Mouse (Mus musculus) hindbrain, postnatal 0 days (tissue): ENCODE data around the gene Ephb2. TPM values are rescaled to one million over a fixed set of nuclear protein-coding genes. Genes with fewer than 3 reads are reported as not detected.

Experiments used
- ATAC-seq: fragments of 200-750 bp; cut with Nextera tagmentation; 2 replicates; pipeline ENCODE4 v1.8.0; 2017; ENCODE audit warnings: mild to moderate bottlenecking, moderate TSS enrichment, moderate library complexity
- DNase-seq: peaks from one replicate; pipeline ENCODE4 v3.0.0-alpha.2; 2015; ENCODE audit warnings: low spot score
- H3K27ac ChIP-seq: fragments of 300-500 bp; sonication (generic); 2 replicates; pipeline ENCODE4 v1.5.1; 2014; ENCODE audit warnings: mild to moderate bottlenecking
- H3K27me3 ChIP-seq: fragments of 300-500 bp; sonication (generic); 2 replicates; pipeline ENCODE4 v1.6.1; 2014; ENCODE audit warnings: low read length, mixed read lengths; ENCODE audit not compliant: insufficient read depth
- H3K36me3 ChIP-seq: fragments of 300-500 bp; sonication (generic); 2 replicates; pipeline ENCODE4 v1.6.1; 2014; ENCODE audit warnings: low read length, mixed read lengths; ENCODE audit not compliant: insufficient read depth
- H3K4me1 ChIP-seq: fragments of 300-500 bp; sonication (generic); 2 replicates; pipeline ENCODE4 v1.6.1; 2014; ENCODE audit warnings: antibody characterized with exemption, low read length, mixed read lengths; ENCODE audit not compliant: insufficient read depth
- H3K4me2 ChIP-seq: fragments of 300-500 bp; sonication (generic); 2 replicates; pipeline ENCODE4 v1.6.1; 2014; ENCODE audit warnings: low read depth, mild to moderate bottlenecking, low read length, moderate library complexity, mixed read lengths
- H3K4me3 ChIP-seq: fragments of 300-500 bp; sonication (generic); 2 replicates; pipeline ENCODE4 v1.5.1; 2014; ENCODE audit warnings: low read length
- H3K9ac ChIP-seq: fragments of 300-500 bp; sonication (generic); replicated peaks from 2 replicates; pipeline ENCODE4 v1.6.1; 2014; ENCODE audit warnings: mild to moderate bottlenecking, low read length, moderate library complexity, mixed read lengths
- H3K9me3 ChIP-seq: fragments of 300-500 bp; sonication (generic); 2 replicates; pipeline ENCODE4 v1.6.1; 2016; ENCODE audit warnings: low read length, mixed read lengths
- CTCF ChIP-seq: IDR thresholded peaks from 2 replicates; pipeline ENCODE4 v1.5.1; 2016; ENCODE audit warnings: antibody characterized with exemption, control low read depth, low read depth
- WGBS: fragments of 180-500 bp; shearing (Covaris S2); extraction: QIAGEN DNeasy Blood & Tissue Kit; methylation state at CpG from one replicate; pipeline ENCODE4 v1.1.7; 2014; 5-methylcytosine and 5-hydroxymethylcytosine counted together
- polyA plus RNA-seq: library from polyadenylated mRNA; unstranded; fragments of >200 nt; fragmentation: Nextera tagmentation; extraction: Ambion mirVana; gene quantifications from 2 replicates; pipeline ENCODE4 v1.2.1, GENCODE M21; 2015
- total RNA-seq: library from RNA; depleted of rRNA; stranded (reverse); fragments of >200 nt; gene quantifications from 2 replicates; pipeline ENCODE4 v1.2.3, GENCODE M21; 2014

Gene Ephb2
- total and polyA plus RNA-seq, 2 experiments from 2014 or later = 13.0 to 136 TPM

DNA sequence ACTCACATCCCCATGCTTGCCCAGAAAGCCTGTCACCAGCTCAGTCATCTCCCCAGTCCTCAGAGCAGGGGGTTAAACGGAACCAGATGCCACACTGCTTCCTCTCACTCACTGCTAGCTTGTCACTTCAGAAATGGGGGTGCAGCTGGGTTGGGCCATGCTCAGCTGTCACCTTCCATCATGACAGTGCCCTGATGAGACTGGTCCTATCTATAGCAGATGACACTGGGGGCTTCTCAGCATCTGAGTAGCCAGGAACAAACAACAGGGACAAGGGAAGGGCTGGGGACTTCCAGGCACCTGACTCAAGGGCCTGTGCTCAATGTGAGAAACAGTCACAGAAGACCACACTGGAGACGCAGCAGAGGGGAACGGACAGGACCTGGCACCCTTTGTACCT is 122.4 kb downstream of the Ephb2 start:
- Histone ChIP-seq H3K9me3 (no peaks in the 10 kb centered on the region), H3K4me3 (no peak overlapping the region), H3K36me3 (no peaks in the 10 kb centered on the region), H3K4me2 (no peak overlapping the region), H3K27me3 (no peaks in the 10 kb centered on the region), H3K27ac (no peak overlapping the region), H3K9ac (no peak overlapping the region), H3K4me1 (peaks cover 18% of the 10 kb centered on the region)
- TF ChIP-seq CTCF = no peak
- no peak for DNase-seq
- WGBS = 76% methylated on average over 3 of the region's 3 CpGs
- ATAC-seq = no peak

DNA sequence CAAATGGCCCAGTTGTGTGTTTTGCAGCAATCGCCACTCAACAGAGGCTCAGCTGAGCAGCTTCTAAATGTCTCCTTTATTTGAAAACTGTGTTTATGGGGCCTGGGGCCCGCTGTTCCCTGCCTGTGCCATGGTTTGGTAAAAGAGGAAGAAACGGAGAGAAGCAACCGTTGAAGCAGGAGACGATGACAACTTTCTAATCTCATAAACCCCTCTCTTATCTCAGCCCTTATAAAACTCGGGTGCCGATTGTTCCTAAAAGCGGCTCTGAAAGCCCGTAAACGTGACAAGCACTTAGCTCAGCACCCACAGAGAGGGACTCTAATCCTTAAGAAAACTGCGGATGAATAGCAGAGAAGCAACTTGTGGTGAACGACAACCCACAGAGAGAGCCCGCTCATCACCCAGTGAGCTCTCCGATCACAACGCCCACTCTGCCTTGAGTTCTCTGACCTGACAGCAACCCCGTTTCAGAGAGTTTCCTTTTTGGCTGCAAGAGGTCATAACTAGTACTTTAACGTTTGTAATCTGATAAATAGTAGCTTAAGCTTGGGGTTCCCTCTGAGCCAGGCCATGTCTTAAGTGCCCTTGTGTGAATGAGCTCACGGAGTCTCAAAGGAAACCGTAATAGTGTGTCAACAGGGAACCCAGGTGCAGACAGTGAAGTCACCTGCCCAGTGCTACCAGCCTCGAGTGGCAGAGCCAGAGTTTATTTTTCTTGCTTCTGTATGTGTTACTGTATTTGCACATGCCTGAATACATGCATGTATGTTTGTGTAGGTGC is 123.6 kb downstream of the Ephb2 start:
- no peak for TF ChIP-seq CTCF
- H3K27ac ChIP-seq = no peak overlapping the region
- DNase-seq (no peak), ATAC-seq (no peak)
- no peak overlapping the region for H3K4me2 ChIP-seq
- H3K9ac ChIP-seq = no peak overlapping the region
- no peaks in the 10 kb centered on the region for H3K36me3 ChIP-seq
- no peak overlapping the region for H3K4me3 ChIP-seq
- no peaks in the 10 kb centered on the region for H3K27me3 ChIP-seq
- H3K4me1 ChIP-seq = peaks cover 20% of the 10 kb centered on the region
- H3K9me3 ChIP-seq = no peaks in the 10 kb centered on the region
- 62% methylated on average over 20 of the region's 20 CpGs for WGBS

DNA sequence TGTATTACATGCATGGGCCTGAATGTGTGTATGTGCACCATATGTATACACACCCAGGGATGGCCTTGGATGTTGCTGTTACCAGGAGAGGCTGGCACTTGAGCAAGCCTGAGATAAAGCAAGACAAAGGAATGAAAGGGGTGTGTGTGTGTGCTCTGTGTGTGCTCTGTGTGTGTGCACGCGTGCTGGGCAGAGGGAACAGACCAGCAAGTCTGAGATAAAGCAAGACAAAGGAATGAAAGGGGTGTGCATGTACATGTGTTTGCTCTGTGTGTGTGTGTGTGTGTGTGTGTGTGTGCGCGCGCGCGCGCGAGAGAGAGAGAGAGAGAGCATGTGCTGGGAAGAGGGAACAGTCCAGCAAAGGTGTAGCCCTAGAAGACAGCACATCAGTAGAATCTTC is 125.4 kb downstream of the Ephb2 start:
- Histone ChIP-seq H3K36me3 (no peaks in the 10 kb centered on the region), H3K27me3 (no peaks in the 10 kb centered on the region), H3K4me1 (peaks cover 11% of the 10 kb centered on the region), H3K9ac (no peak overlapping the region), H3K9me3 (no peaks in the 10 kb centered on the region), H3K27ac (no peak overlapping the region), H3K4me3 (no peak overlapping the region), H3K4me2 (no peak overlapping the region)
- ATAC-seq (no peak), DNase-seq (no peak)
- TF ChIP-seq CTCF = no peak
- 97% methylated on average over 9 of the region's 9 CpGs for WGBS

DNA sequence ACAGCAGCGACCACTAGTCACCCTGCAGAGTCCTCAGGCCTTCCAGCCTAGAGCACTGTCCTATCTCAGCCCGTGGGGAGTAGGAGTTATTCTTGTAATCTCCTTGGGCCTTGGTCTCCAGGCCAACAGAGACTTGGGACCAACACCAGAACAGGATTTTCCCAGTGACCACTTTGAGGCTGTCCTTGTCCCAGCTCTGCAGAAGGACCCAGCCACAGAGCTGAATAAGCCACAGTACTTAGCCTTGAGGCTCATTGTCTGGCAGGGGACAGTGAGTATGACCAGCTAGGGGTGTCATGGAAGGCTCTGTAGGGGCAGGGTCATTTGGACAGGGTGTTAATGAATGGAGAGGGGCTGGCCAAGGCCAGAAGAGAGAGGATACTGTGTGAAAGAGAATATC is 126.8 kb downstream of the Ephb2 start:
- H3K36me3 ChIP-seq = no peaks in the 10 kb centered on the region
- H3K27ac ChIP-seq = 0 out of 2 replicates have a peak overlapping the region, but pooled peaks have one; percentile 32
- no peak overlapping the region for H3K4me3 ChIP-seq
- peaks cover 18% of the 10 kb centered on the region for H3K4me1 ChIP-seq
- WGBS = 43% methylated on average over 2 of the region's 2 CpGs
- DNase-seq (no peak), ATAC-seq (peak; percentile 34; the same call in 1 of the 2 replicates)
- H3K9ac ChIP-seq = no peak overlapping the region
- no peak overlapping the region for H3K4me2 ChIP-seq
- no peaks in the 10 kb centered on the region for H3K9me3 ChIP-seq
- no peak for TF ChIP-seq CTCF
- no peaks in the 10 kb centered on the region for H3K27me3 ChIP-seq

DNA sequence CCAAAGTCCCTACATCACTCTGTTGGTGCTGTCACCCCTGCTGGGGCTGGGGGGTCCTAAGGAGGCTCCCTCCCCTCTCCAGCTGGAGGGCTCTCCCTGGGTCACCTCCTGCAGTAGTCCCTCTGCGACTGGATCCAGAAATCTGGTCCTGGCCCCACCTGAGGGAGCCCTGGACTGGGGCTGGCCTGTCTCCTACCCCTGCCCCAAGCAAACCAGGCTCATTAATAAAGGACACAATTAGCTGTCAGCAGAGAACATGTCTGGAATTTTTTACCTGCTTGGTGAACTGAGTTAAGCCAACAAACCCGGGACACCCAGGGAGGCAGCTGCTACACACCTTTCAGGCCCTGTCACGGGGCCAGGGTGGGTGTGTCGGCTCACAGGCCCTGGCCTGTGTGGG is 129.1 kb downstream of the Ephb2 start:
- no peaks in the 10 kb centered on the region for H3K9me3 ChIP-seq
- WGBS = 63% methylated on average over 4 of the region's 4 CpGs
- H3K27ac ChIP-seq = no peak overlapping the region
- H3K9ac ChIP-seq = no peak overlapping the region
- DNase-seq = no peak
- H3K4me1 ChIP-seq = peaks cover 19% of the 10 kb centered on the region
- no peak overlapping the region for H3K4me3 ChIP-seq
- ATAC-seq = no peak
- no peak overlapping the region for H3K4me2 ChIP-seq
- H3K36me3 ChIP-seq = no peaks in the 10 kb centered on the region
- no peak for TF ChIP-seq CTCF
- no peaks in the 10 kb centered on the region for H3K27me3 ChIP-seq

DNA sequence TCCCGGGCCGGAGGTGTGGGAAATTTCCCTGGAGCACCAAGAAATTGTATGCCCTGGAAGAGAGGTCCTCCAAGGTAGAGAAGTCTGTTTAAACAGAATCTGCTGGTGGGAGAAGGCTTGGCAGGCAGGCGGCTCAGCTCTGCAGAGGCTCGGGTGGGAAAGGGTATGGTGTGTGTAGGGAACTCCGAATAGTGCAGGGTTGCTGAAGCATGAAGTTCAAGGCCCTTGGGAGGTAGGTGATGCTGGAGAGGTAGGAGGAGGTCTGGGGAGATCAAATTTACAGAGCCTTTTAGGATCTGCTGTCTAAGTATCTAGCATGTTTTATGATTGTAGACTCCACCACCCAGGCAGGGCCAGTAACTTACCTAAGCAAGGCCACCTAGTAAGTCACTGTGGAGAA is 130.7 kb downstream of the Ephb2 start:
- 65% methylated on average over 5 of the region's 5 CpGs for WGBS
- peaks cover 29% of the 10 kb centered on the region for H3K4me1 ChIP-seq
- H3K27ac ChIP-seq = no peak overlapping the region
- no peaks in the 10 kb centered on the region for H3K9me3 ChIP-seq
- no peak overlapping the region for H3K4me3 ChIP-seq
- no peak for TF ChIP-seq CTCF
- DNase-seq = no peak
- no peak for ATAC-seq
- H3K9ac ChIP-seq = no peak overlapping the region
- H3K36me3 ChIP-seq = no peaks in the 10 kb centered on the region
- H3K4me2 ChIP-seq = no peak overlapping the region
- no peaks in the 10 kb centered on the region for H3K27me3 ChIP-seq

DNA sequence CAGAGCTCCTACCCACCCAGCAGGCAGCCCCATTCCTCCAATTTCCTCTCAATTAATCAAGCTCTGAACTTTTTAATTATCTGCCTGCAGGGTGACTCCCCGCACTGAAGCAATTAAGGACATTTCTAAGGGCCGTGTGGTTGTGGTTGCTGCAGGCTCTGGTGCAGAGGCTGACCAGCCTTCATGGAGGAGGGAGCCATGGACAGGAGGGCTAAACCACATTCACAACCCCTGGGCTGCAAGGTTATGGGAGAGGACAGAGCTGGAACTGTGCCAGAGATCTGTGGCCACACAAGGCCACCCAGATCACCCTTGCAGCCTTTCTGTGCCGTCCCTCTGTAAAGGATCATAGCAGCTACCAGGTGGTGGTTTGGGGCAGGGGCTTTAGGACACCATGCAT is 131.2 kb downstream of the Ephb2 start:
- Histone ChIP-seq H3K27me3 (no peaks in the 10 kb centered on the region), H3K9ac (no peak overlapping the region), H3K9me3 (no peaks in the 10 kb centered on the region), H3K4me3 (no peak overlapping the region), H3K27ac (no peak overlapping the region), H3K36me3 (no peaks in the 10 kb centered on the region), H3K4me1 (peaks cover 29% of the 10 kb centered on the region), H3K4me2 (no peak overlapping the region)
- no peak for TF ChIP-seq CTCF
- WGBS = 44% methylated on average over 3 of the region's 3 CpGs
- DNase-seq = no peak
- no peak for ATAC-seq
